Mouse (Mus musculus) E14TG2a.4 (cell line): Measurements from ENCODE around the gene Hadhb.

ENCODE experiments used
- CTCF ChIP-seq: conservative IDR thresholded peaks from 2 replicates; pipeline ENCODE4 v1.5.1; 2014; ENCODE audit warnings: low read length
- POU5F1 ChIP-seq: IDR thresholded peaks from 2 replicates; pipeline ENCODE4 v1.6.1; 2014; ENCODE audit warnings: low read length, borderline replicate concordance

GRCm38 (mm10) chr5:30112533-30113068 lies 42.4 kb upstream of the Hadhb start:
- TF ChIP-seq CTCF: peak; percentile 26
- no peak for TF ChIP-seq POU5F1
